Mouse (Mus musculus) adrenal gland, postnatal 10 days (tissue): ENCODE results near the gene Ccdc137. TPM values are rescaled to one million over a fixed set of nuclear protein-coding genes. Genes with fewer than 3 reads are reported as not detected.
"Not testable (repeated sequence)": the region's sequence is repeated elsewhere in the genome, so short reads cannot be mapped to it uniquely, and the experiment has no call there.

Source experiments
- DNase-seq: peaks from one replicate; pipeline ENCODE4 v3.0.0; 2021; ENCODE audit warnings: mixed read lengths
- long read RNA-seq, 2 experiments: library from polyadenylated mRNA; stranded (forward); transcript quantifications; one replicate each; pipeline ENCODE4 v2.0.0; 2021
- total RNA-seq, 2 experiments: library from RNA; stranded (reverse); gene quantifications; 2 replicates each; pipeline ENCODE4 v1.2.3; 2021

Ccdc137 gene
- total RNA-seq, result 10 to 100 TPM; 16.1 to 18.8 TPM
- long read RNA-seq, experiment 1, transcript Ccdc137-201 (6 exons, 2,778 nt), result major isoform, 16 of 23 reads
- long read RNA-seq, experiment 1, partial matches to known transcripts, result 4 of 23 reads
- long read RNA-seq, experiment 1, other reads (novel, unspliced or antisense), result 2 of 23 reads
- long read RNA-seq, experiment 2, transcript Ccdc137-201 (6 exons, 2,778 nt), result major isoform, 8 of 9 reads
- long read RNA-seq, experiment 2, partial matches to known transcripts, result 0 of 9 reads
- long read RNA-seq, experiment 2, other reads (novel, unspliced or antisense), result 1 of 9 reads

GRCm38 (mm10) chr11:120457772-120458751 lies at the start of gene Ccdc137, which contains the start of gene Oxld1:
Gene Ccdc137, plus strand, starts transcription at chr11:120458115.
Gene Oxld1, minus strand, starts transcription at chr11:120458068.
- peak; percentile 86 for DNase-seq

GRCm38 (mm10) chr11:120413621-120414020 lies 44.3 kb upstream of the Ccdc137 start:
- not testable (repeated sequence) for DNase-seq

GRCm38 (mm10) chr11:120417852-120418251 lies 40.1 kb upstream of the Ccdc137 start:
- no peak for DNase-seq

GRCm38 (mm10) chr11:120418592-120418991 lies 39.3 kb upstream of the Ccdc137 start:
- DNase-seq, result no peak

- peak; percentile 23 for DNase-seq
Observed at GRCm38 (mm10) chr11:120422651-120423568, 35.0 kb upstream of the Ccdc137 start.

- DNase-seq, result peak; percentile 81
Observed at GRCm38 (mm10) chr11:120423569-120424295, 34.2 kb upstream of the Ccdc137 start.

- DNase-seq, result no peak
Observed at GRCm38 (mm10) chr11:120426727-120427126, 31.2 kb upstream of the Ccdc137 start.

GRCm38 (mm10) chr11:120437152-120437856 lies 20.6 kb upstream of the Ccdc137 start, which contains the start of gene Nploc4:
Gene Nploc4, minus strand, starts transcription at chr11:120437708.
- peak; percentile 94 for DNase-seq

- DNase-seq, result no peak
Observed at GRCm38 (mm10) chr11:120437857-120438385, 20.0 kb upstream of the Ccdc137 start.

- no peak for DNase-seq
Observed at GRCm38 (mm10) chr11:120442344-120442743, 15.6 kb upstream of the Ccdc137 start, which contains the start of gene Tspan10. Gene Tspan10, plus strand, starts transcription at chr11:120442644.

GRCm38 (mm10) chr11:120442765-120443280 lies 15.1 kb upstream of the Ccdc137 start:
- DNase-seq, result no peak

- no peak for DNase-seq
Observed at GRCm38 (mm10) chr11:120444106-120444505, 13.8 kb upstream of the Ccdc137 start.

- no peak for DNase-seq
Observed at GRCm38 (mm10) chr11:120445475-120445874, 12.4 kb upstream of the Ccdc137 start.

- no peak for DNase-seq
Observed at GRCm38 (mm10) chr11:120447179-120447578, 10.7 kb upstream of the Ccdc137 start.

- no peak for DNase-seq
Observed at GRCm38 (mm10) chr11:120452246-120452645, 5.7 kb upstream of the Ccdc137 start.

- DNase-seq, result no peak
Observed at GRCm38 (mm10) chr11:120453306-120453705, 4.6 kb upstream of the Ccdc137 start, which contains the start of gene Pde6g. Gene Pde6g, minus strand, starts transcription at chr11:120453500.

GRCm38 (mm10) chr11:120454965-120455364 lies 3.0 kb upstream of the Ccdc137 start:
- no peak for DNase-seq

- DNase-seq, result no peak
Observed at GRCm38 (mm10) chr11:120455413-120455812, 2.5 kb upstream of the Ccdc137 start.

- peak; percentile 12 for DNase-seq
Observed at GRCm38 (mm10) chr11:120457370-120457769, 545 bp upstream of the Ccdc137 start.
